Mouse (Mus musculus): Measurements from ENCODE around the gene Rasd1. TPM values are rescaled to one million over a fixed set of nuclear protein-coding genes. Genes with fewer than 3 reads are reported as not detected.
"Not testable (repeated sequence)": the region's sequence is repeated elsewhere in the genome, so short reads cannot be mapped to it uniquely, and the experiment has no call there.

Gene Rasd1
- polyA plus RNA-seq, 1 experiment from 2014 or later: 2.0 TPM

DNA sequence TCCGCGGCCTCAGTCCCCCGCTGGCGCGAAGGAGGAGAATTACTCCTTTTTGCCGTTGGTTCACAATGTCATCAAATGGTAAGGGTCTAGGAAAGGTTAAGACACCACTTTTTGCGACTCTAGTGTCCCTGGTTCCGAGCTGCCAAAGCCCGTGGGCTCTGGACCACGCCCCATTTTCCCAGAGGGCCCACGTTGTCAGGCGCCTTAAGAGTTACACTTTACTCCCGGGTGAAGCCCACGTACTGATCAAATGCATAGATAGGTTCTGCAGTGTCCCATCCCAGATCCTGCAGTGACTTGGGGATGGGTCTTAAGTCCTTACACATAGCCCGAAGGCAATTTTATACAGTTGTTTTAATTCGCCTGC is 16.4 kb downstream of the Rasd1 start:
- H3K27me3 ChIP-seq (replicated peaks; ENCODE audit: control insufficient read depth, insufficient read depth, low read length): no peaks in the 10 kb centered on the region
- no peaks in the 10 kb centered on the region for H3K9me3 ChIP-seq (ENCODE audit: control insufficient read depth, low read length)
- H3K9ac ChIP-seq (ENCODE audit: low read depth, low read length): peak overlapping the region; percentile 92
- peak overlapping the region; percentile 81 for H3K27ac ChIP-seq (ENCODE audit: low read depth, low read length)
- 1% methylated on average over 15 of the region's 16 CpGs for WGBS
- peak; percentile 74 for ATAC-seq (replicated peaks; ENCODE audit: low FRiP score)
- no peak for DNase-seq (ENCODE audit: low spot score)
- no peaks in the 10 kb centered on the region for H3K36me3 ChIP-seq (ENCODE audit: control insufficient read depth, insufficient read depth, low read length)
- peaks cover 22% of the 10 kb centered on the region for H3K4me1 ChIP-seq (replicated peaks; ENCODE audit: control insufficient read depth, insufficient read depth, low read length)
- H3K4me2 ChIP-seq: peak overlapping the region; percentile 83
- peak overlapping the region; percentile 83 for H3K4me3 ChIP-seq (ENCODE audit: low read depth, low read length)

DNA sequence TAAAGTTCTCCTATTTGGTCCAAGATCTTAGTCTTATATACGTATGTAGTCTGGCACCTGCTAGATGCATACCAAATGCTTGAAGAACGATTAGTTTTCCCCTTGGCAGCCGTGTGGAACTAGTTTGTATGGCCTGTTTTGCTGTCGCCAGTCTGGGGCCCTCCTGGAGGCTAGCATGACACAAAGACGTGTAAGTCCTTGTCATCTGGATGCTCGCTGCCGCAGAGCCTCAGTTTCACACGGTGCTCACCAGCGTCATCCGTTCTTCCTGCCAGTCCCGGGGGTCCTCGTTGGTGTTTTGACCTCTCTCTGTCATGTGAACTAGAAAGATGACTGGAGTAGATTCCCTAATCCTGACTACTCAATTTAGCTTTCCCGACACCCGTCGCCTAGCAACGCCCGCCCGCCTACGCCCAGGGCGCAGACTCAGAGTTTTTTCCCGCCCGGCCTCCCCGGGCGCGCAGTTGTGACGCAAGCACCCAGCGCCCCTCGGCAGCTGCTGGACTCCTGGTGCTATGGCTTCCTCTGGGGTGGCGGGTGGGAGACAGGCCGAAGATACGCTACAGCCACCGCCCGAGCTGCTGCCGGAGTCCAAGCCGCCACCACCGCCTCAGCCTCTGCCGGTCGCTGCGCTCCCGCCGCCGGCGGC is 16.9 kb downstream of the Rasd1 start, which contains the start of gene Med9:
Gene Med9, plus strand, starts transcription at position 455 of the 649 bp plus-strand sequence.
- Histone ChIP-seq H3K4me2 (peak within 1 kb of the TSS; percentile 83), H3K27ac (ENCODE audit: low read depth, low read length) (peak within 1 kb of the TSS; percentile 81), H3K4me1 (replicated peaks; ENCODE audit: control insufficient read depth, insufficient read depth, low read length) (peaks cover 21% of the 10 kb centered on the region), H3K9ac (ENCODE audit: low read depth, low read length) (peak within 1 kb of the TSS; percentile 92), H3K36me3 (ENCODE audit: control insufficient read depth, insufficient read depth, low read length) (no peaks in the 10 kb centered on the region), H3K4me3 (ENCODE audit: low read depth, low read length) (peak within 1 kb of the TSS; percentile 83), H3K9me3 (ENCODE audit: control insufficient read depth, low read length) (no peaks in the 10 kb centered on the region), H3K27me3 (replicated peaks; ENCODE audit: control insufficient read depth, insufficient read depth, low read length) (no peaks in the 10 kb centered on the region)
- DNase-seq (ENCODE audit: low spot score): peak; percentile 95
- WGBS: 3% methylated on average over 43 of the region's 43 CpGs
- ATAC-seq (replicated peaks; ENCODE audit: low FRiP score): peak; percentile 94

DNA sequence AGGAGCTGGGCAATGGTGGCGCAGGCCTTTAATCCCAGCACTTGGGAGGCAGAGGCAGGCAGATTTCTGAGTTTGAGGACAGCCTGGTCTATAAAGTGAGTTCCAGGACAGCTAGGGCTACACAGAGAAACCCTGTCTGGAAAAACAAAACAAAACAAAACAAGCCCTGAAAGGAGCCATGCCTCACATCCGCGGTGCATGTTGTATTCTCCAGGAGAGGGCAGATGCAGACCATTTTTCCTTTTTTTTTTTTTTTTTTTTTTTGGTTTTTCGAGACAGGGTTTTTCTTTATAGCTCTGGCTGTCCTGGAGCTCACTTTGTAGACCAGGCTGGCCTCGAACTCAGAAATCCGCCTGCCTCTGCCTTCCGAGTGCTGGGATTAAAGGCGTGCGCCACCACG is 19.9 kb downstream of the Rasd1 start:
- ATAC-seq (replicated peaks; ENCODE audit: low FRiP score); H3K27me3 ChIP-seq (replicated peaks; ENCODE audit: control insufficient read depth, insufficient read depth, low read length); H3K27ac ChIP-seq (ENCODE audit: low read depth, low read length); H3K4me2 ChIP-seq; H3K4me3 ChIP-seq (ENCODE audit: low read depth, low read length); H3K9ac ChIP-seq (ENCODE audit: low read depth, low read length); H3K9me3 ChIP-seq (ENCODE audit: control insufficient read depth, low read length); DNase-seq (ENCODE audit: low spot score); H3K36me3 ChIP-seq (ENCODE audit: control insufficient read depth, insufficient read depth, low read length): not testable (repeated sequence)
- peaks cover 28% of the 10 kb centered on the region for H3K4me1 ChIP-seq (replicated peaks; ENCODE audit: control insufficient read depth, insufficient read depth, low read length)
- 92% methylated on average over 8 of the region's 10 CpGs for WGBS

- Histone ChIP-seq H3K27ac (ENCODE audit: low read depth, low read length) (no peak overlapping the region), H3K36me3 (ENCODE audit: control insufficient read depth, insufficient read depth, low read length) (no peaks in the 10 kb centered on the region), H3K4me1 (replicated peaks; ENCODE audit: control insufficient read depth, insufficient read depth, low read length) (peaks cover 16% of the 10 kb centered on the region), H3K9me3 (ENCODE audit: control insufficient read depth, low read length) (no peaks in the 10 kb centered on the region), H3K4me2 (no peak overlapping the region), H3K4me3 (ENCODE audit: low read depth, low read length) (no peak overlapping the region), H3K27me3 (replicated peaks; ENCODE audit: control insufficient read depth, insufficient read depth, low read length) (no peaks in the 10 kb centered on the region), H3K9ac (ENCODE audit: low read depth, low read length) (no peak overlapping the region)
- 8% methylated on average over 3 of the region's 3 CpGs for WGBS
- ATAC-seq (replicated peaks; ENCODE audit: low FRiP score): peak; percentile 57; the same call in 1 of the 2 replicates
- DNase-seq (ENCODE audit: low spot score): no peak
These were observed 23.4 kb downstream of the Rasd1 start for GRCm38 (mm10) chr11:59941391-59941790.

DNA sequence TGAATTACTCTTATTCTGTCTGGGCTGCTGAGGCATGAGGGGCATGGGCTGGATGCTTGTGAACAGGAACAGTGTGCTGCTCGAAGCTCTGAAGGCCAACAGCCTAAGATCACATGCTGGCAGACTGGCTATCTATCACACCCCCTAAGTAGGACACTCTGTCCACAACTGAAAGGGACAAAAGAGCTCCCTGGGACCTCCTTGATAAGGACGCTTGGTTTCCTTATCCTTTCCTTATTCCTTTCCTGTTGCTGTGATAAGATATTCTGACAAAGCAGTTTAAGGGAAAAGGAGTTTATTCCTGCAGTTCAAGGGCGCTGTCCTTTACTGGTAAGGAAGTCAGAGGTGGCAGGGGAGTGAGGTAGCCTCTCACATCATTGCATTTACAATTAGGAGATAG is 24.1 kb downstream of the Rasd1 start:
- DNase-seq (ENCODE audit: low spot score) (no peak), ATAC-seq (replicated peaks; ENCODE audit: low FRiP score) (0 out of 2 replicates have a peak, but pooled peaks have one; percentile 49)

GRCm38 (mm10) chr11:59939821-59940220 is 24.9 kb downstream of the Rasd1 start:
- no peak overlapping the region for H3K27ac ChIP-seq (ENCODE audit: low read depth, low read length)
- WGBS: 70% methylated on average over 1 of the region's 1 CpGs
- no peaks in the 10 kb centered on the region for H3K36me3 ChIP-seq (ENCODE audit: control insufficient read depth, insufficient read depth, low read length)
- H3K4me2 ChIP-seq: no peak overlapping the region
- ATAC-seq (replicated peaks; ENCODE audit: low FRiP score) (no peak), DNase-seq (ENCODE audit: low spot score) (no peak)
- no peaks in the 10 kb centered on the region for H3K27me3 ChIP-seq (replicated peaks; ENCODE audit: control insufficient read depth, insufficient read depth, low read length)
- peaks cover 16% of the 10 kb centered on the region for H3K4me1 ChIP-seq (replicated peaks; ENCODE audit: control insufficient read depth, insufficient read depth, low read length)
- no peak overlapping the region for H3K4me3 ChIP-seq (ENCODE audit: low read depth, low read length)
- no peak overlapping the region for H3K9ac ChIP-seq (ENCODE audit: low read depth, low read length)
- H3K9me3 ChIP-seq (ENCODE audit: control insufficient read depth, low read length): no peaks in the 10 kb centered on the region

More for the DNA sequence above, 24.1 kb downstream of the Rasd1 start:
- H3K9me3 ChIP-seq (ENCODE audit: control insufficient read depth, low read length): no peaks in the 10 kb centered on the region
- H3K4me2 ChIP-seq: no peak overlapping the region
- no peak overlapping the region for H3K9ac ChIP-seq (ENCODE audit: low read depth, low read length)
- H3K27ac ChIP-seq (ENCODE audit: low read depth, low read length): no peak overlapping the region
- H3K36me3 ChIP-seq (ENCODE audit: control insufficient read depth, insufficient read depth, low read length): no peaks in the 10 kb centered on the region
- H3K4me3 ChIP-seq (ENCODE audit: low read depth, low read length): no peak overlapping the region
- WGBS: 39% methylated on average over 3 of the region's 3 CpGs
- no peaks in the 10 kb centered on the region for H3K27me3 ChIP-seq (replicated peaks; ENCODE audit: control insufficient read depth, insufficient read depth, low read length)
- peaks cover 16% of the 10 kb centered on the region for H3K4me1 ChIP-seq (replicated peaks; ENCODE audit: control insufficient read depth, insufficient read depth, low read length)

DNA sequence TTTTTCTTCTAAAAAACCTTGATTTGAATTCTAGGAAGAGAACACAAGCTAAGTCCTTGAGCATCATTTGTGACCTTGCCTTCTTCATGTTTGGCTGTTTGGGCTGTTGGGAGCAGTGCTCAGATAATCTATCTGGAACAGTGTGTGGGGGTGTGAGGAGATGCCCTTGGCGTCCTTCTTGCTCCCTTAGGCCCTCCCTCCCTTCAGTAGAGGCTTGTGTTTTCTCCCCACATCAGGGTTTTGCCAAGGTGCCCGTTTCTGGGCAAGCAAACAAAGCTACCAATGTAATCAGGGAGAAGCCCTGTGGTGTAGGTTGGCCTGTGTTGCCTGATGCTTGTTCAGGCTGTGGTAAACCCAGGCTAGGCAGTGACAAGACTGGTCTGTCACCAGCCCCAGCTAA is 27.1 kb downstream of the Rasd1 start:
- no peak overlapping the region for H3K4me2 ChIP-seq
- peaks cover 16% of the 10 kb centered on the region for H3K4me1 ChIP-seq (replicated peaks; ENCODE audit: control insufficient read depth, insufficient read depth, low read length)
- no peak for DNase-seq (ENCODE audit: low spot score)
- 28% methylated on average over 2 of the region's 2 CpGs for WGBS
- no peak for ATAC-seq (replicated peaks; ENCODE audit: low FRiP score)
- H3K4me3 ChIP-seq (ENCODE audit: low read depth, low read length): no peak overlapping the region
- no peaks in the 10 kb centered on the region for H3K9me3 ChIP-seq (ENCODE audit: control insufficient read depth, low read length)
- no peaks in the 10 kb centered on the region for H3K27me3 ChIP-seq (replicated peaks; ENCODE audit: control insufficient read depth, insufficient read depth, low read length)
- H3K9ac ChIP-seq (ENCODE audit: low read depth, low read length): no peak overlapping the region
- H3K36me3 ChIP-seq (ENCODE audit: control insufficient read depth, insufficient read depth, low read length): no peaks in the 10 kb centered on the region
- H3K27ac ChIP-seq (ENCODE audit: low read depth, low read length): no peak overlapping the region

DNA sequence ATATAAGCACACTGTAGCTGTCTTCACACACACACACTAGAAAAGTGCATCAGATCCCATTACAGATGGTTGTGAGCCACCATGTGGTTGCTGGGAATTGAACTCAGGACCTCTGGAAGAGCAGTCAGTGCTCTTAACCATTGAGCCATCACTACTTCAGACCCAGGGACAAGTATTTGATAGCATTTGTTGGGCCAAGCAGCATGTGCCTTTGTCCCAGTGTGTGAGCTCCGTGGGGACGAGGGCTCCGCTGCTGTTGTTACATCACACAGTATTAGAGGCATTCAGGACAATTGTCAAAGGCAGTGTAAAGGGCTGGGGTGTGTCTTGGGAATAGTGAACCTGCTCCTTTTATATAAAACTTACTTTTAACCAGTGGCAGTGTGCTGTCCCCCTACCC is 27.7 kb downstream of the Rasd1 start:
- no peak for ATAC-seq (replicated peaks; ENCODE audit: low FRiP score)
- no peak for DNase-seq (ENCODE audit: low spot score)
- no peak overlapping the region for H3K4me3 ChIP-seq (ENCODE audit: low read depth, low read length)
- WGBS: 89% methylated on average over 3 of the region's 3 CpGs
- no peak overlapping the region for H3K27ac ChIP-seq (ENCODE audit: low read depth, low read length)
- H3K4me1 ChIP-seq (replicated peaks; ENCODE audit: control insufficient read depth, insufficient read depth, low read length): peaks cover 16% of the 10 kb centered on the region
- H3K9me3 ChIP-seq (ENCODE audit: control insufficient read depth, low read length): no peaks in the 10 kb centered on the region
- no peak overlapping the region for H3K4me2 ChIP-seq
- H3K36me3 ChIP-seq (ENCODE audit: control insufficient read depth, insufficient read depth, low read length): no peaks in the 10 kb centered on the region
- H3K9ac ChIP-seq (ENCODE audit: low read depth, low read length): no peak overlapping the region
- H3K27me3 ChIP-seq (replicated peaks; ENCODE audit: control insufficient read depth, insufficient read depth, low read length): no peaks in the 10 kb centered on the region

DNA sequence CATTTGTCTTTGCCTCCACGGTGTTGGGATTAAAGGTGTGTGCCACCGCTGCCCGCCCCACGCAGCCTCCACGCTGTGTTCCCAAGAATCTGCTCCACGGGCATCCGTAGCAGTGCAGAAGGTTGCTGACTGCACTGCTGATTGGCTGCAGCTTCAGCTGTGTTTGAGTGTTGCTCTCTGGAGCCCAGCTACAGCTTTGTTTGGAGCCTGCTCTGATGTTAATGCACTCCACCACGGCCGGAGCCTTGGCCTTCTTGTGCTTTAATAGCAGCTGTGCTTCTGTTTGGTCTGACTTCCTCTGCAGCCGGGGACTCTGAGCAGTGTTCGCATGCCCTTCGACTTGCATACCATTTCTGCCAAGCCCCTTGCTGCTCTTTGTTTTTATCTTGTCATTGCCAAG is 30.8 kb downstream of the Rasd1 start:
- Histone ChIP-seq H3K36me3 (ENCODE audit: control insufficient read depth, insufficient read depth, low read length) (no peaks in the 10 kb centered on the region), H3K4me2 (no peak overlapping the region), H3K4me3 (ENCODE audit: low read depth, low read length) (no peak overlapping the region), H3K27me3 (replicated peaks; ENCODE audit: control insufficient read depth, insufficient read depth, low read length) (0 out of 2 replicates have a peak, but pooled peaks cover 4% of the 10 kb centered on the region), H3K9me3 (ENCODE audit: control insufficient read depth, low read length) (no peaks in the 10 kb centered on the region), H3K4me1 (replicated peaks; ENCODE audit: control insufficient read depth, insufficient read depth, low read length) (no peaks in the 10 kb centered on the region), H3K9ac (ENCODE audit: low read depth, low read length) (no peak overlapping the region), H3K27ac (ENCODE audit: low read depth, low read length) (no peak overlapping the region)
- DNase-seq (ENCODE audit: low spot score) (no peak), ATAC-seq (replicated peaks; ENCODE audit: low FRiP score) (no peak)
- WGBS: 61% methylated on average over 12 of the region's 12 CpGs
